Mouse (Mus musculus): ENCODE results near the gene Zfp36l1.

Zfp36l1 gene

GRCm38 (mm10) chr12:80131359-80132249 lies 18.8 kb upstream of the Zfp36l1 start:
- no peak for DNase-seq (ENCODE audit: low spot score in 2 of 2)

DNA sequence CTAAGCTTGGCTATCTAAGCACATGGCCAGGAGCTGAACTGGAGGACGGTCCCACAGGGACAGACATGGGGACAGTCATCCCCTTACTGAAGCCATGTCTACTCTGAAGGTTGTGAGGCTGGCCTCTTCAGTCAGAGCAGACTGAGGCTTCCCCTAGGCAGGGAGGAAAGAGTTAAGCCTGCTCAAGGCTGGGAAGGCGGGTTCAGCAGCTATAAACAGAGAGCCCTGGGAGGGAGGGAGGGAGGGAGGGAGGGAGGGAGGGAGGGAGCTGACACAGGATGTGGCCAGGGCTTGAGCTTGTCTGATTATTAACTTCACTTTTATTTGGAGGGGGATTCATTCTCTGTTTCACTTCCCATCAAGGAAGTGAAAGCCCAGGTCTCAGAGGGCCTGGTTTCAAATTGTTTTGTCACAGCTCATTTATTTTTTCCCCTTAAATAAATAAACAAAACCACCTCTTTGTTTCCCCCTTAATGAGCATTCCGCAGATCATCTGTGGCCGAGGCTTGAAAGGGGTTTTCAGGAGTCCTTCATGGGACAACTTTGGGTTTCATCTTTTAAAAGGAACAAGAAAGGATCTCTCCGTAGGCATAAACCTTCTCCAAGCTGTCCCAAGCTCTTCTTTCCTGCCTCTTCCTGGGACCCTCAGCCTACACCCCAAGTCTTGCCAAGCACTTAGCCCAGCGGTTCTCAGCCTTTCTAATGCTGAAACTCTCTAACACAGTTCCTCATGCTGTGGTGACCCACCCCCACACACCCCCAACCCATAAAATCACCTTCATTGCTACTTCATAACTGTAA lies 17.9 kb upstream of the Zfp36l1 start:
- DNase-seq (ENCODE audit: low spot score in 2 of 2): no peak

GRCm38 (mm10) chr12:80129531-80129930 lies 16.7 kb upstream of the Zfp36l1 start:
- DNase-seq (ENCODE audit: low spot score in 2 of 2): peak; percentile 41 to 60

- DNase-seq (ENCODE audit: low spot score in 2 of 2): no peak
Measured at GRCm38 (mm10) chr12:80127191-80127762, 14.5 kb upstream of the Zfp36l1 start.

DNA sequence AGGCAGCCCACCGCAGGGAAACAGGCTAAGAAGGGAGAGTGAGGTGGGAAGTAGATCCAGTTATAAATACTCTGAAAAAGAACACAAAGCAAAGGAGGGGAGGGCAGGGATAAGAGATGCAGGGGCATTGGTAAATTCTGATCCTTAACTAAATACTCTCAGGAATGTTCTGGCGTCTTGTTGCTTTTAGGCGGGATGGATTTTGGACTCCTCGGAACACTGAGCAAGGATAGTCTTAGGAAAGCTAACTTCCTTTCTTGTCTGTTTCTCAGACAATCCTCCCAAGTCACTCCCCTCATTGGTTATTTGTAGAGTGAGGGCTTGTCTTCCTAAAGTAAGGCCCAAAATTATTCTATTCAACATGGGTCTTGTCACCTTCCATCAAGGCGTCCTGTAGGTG lies 12.5 kb upstream of the Zfp36l1 start:
- no peak for DNase-seq (ENCODE audit: low spot score in 2 of 2)

- DNase-seq (ENCODE audit: low spot score in 2 of 2): no peak
Measured at GRCm38 (mm10) chr12:80124756-80125155, 11.9 kb upstream of the Zfp36l1 start.

- no peak for DNase-seq (ENCODE audit: low spot score in 2 of 2)
Measured at GRCm38 (mm10) chr12:80124211-80124610, 11.4 kb upstream of the Zfp36l1 start.

- DNase-seq (ENCODE audit: low spot score in 2 of 2): no peak
Measured at GRCm38 (mm10) chr12:80123227-80123803, 10.5 kb upstream of the Zfp36l1 start.

GRCm38 (mm10) chr12:80121438-80121837 lies 8.6 kb upstream of the Zfp36l1 start:
- DNase-seq (ENCODE audit: low spot score in 2 of 2): no peak

DNA sequence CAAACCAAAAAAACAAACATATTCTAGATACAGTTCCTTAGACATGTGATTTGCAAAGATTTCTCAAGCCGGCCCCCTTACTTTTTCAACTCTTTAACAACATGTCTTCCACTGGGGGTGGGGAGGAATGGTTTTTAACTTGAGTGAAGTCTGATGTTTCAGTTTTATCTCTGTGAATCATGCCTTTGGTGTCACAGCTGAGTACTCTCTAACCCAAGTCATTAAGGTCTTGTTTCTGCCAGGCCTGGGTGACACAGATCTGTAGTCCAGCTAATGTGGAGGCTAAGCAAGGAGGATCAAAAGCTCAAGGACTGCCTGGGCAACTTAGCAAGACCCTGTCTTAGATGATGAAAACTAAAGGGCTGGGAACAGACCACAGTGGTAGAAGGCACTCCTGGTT lies 5.8 kb upstream of the Zfp36l1 start:
- no peak for DNase-seq (ENCODE audit: low spot score in 2 of 2)

DNA sequence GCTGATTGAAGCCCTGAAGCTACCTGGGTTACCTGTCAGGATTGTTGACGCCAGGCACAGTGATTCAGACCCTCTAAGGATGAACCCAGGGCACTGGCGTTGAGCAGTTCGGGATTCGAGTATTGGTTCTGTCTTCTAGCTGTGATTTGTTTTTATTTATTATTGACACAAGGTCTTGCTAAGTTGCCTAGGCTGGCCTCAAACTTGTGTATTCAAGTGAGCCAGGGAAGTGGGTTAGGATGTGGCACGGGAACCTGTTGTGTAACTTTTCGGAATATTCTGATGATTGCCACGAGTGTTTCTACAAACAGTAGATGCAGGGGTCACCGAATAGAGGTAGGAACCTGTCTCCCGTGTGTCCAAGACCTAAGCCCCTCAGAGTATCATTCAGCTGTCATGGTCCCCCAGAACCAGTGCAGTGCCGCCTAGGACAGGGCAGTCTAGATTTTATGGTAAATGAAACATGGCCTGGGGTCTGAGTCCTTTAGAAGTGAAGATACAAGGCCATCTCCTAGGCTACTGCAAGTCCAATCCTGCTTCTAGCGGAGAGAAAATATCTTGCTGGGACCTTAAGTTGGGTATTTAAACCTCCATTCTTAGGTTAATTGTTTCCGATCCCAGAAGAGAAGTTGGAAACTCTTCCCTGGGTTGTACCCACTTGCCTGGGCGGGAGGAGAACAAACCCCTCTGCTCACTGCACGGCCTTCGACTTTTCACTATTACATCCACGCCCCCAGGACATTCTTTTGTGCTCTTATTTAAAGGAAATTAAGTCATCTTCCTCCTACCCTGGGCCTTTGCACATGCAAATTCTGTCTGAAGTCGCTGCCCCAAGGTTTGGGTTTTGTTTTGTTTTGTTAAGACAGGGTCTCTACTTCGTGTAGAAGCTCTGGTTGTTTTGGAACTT lies 3.6 kb upstream of the Zfp36l1 start:
- DNase-seq (ENCODE audit: low spot score in 2 of 2): no peak

GRCm38 (mm10) chr12:80115863-80116194 lies 3.0 kb upstream of the Zfp36l1 start:
- DNase-seq (ENCODE audit: low spot score in 2 of 2): no peak

DNA sequence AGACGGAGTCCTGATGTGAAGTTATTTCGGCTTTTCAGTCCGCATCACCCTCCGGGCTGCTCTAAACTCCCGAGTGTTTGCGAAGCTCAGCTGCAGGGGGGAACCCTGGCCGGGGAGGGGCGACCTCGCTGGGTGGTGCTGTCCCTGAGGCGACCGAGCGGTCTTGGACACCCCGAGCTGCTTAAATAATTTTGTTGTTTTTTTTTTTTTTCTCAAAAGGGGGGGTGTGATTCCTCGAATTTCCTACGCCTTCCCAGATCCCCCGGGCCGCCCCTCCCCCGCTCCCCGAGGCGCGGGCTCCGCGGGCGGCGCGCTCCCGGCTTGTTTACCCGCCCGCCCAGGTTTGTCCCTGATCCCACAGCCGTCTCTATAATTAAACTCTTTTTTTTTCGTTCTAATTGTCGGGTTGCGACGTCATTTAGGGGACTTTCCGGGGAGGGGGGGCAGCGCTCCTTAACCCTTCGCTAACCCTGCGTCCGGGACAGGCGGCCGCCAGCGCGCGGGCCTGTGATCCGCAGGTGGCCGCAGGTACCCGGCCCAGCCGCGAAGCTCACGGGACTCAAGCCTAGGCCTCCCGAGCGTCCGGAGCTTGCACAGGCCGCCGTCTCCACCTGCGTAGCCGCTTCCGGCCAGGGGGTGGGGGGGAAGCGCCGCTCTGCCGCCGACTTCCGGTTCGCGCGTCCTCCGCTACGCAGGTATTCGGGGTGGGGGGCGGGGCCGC lies 2.5 kb upstream of the Zfp36l1 start:
- peak; percentile 77 to 79 for DNase-seq (ENCODE audit: low spot score in 2 of 2)

DNA sequence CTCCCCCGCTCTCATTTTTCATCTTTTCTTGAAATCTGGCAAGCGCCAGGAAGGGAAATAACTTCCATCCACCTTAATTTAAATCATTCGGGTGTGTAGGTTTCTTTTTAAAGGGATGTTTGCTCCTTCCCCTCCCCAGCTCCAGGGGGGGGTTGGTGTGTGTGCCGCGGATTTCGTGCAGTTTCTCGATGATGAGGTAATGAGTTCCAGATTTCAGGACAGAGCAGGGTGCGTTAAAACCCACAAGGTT lies 2.0 kb upstream of the Zfp36l1 start:
- no peak for DNase-seq (ENCODE audit: low spot score in 2 of 2)

DNA sequence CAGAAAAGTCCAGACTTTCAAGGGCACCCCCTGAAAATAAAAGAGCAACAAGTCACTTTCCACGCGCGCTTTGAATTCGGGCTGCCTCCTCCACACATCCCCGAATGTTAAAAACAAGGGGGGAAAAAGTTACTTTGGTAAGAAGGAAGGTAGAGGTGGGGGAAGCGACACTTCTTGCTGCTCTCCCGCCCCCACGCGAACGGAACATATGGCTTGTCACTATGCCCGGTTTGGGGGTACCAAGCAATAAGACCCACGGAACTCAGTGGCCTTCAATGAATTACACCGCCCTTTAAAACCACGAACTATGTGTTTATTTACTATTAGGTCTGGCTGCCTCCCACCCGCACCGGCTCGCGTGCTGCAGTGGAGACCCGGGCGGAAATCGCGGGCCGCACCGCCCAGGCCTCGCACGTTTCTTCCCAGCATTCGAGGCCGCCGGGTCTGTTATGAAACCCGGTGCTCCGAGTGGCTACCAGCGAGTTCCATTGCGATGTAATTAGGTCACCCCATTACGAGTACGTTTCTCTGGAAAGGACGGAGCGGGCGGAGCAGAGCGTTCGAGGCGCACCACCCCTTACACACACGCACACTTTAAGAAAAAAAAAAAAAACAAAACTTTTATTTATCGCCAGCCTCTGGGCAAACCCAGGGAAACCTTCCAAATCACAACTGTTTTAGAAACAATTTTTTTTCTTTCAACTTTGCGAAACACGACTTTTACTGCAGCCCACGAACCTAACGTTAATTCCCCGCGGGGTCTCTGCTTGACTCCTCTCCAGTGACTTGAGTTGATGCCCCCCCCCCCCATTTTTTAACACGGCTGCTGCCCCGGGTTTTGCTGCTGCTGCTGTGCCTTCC lies 1.4 kb upstream of the Zfp36l1 start:
- peak; percentile 55 to 64 for DNase-seq (ENCODE audit: low spot score in 2 of 2)

- DNase-seq (ENCODE audit: low spot score in 2 of 2): peak in 1 of 2 experiments; percentile 46
Measured at GRCm38 (mm10) chr12:80113586-80114021, 791 bp upstream of the Zfp36l1 start.

- DNase-seq (ENCODE audit: low spot score in 2 of 2): peak in 1 of 2 experiments; percentile 48
Measured at GRCm38 (mm10) chr12:80112071-80112660, 647 bp downstream of the Zfp36l1 start.

GRCm38 (mm10) chr12:80111131-80112070 lies 1.4 kb downstream of the Zfp36l1 start:
- DNase-seq (ENCODE audit: low spot score in 2 of 2): no peak
